Mouse (Mus musculus) spleen, postnatal 4 days (tissue): ENCODE data around the gene Ucn3.

ENCODE experiments used
- DNase-seq, 2 experiments: peaks; one replicate each; pipeline ENCODE4 v3.0.0; 2022; ENCODE audit warnings: low spot score in 2 of 2

Gene Ucn3

GRCm38 (mm10) chr13:3892601-3893000 is 52.5 kb downstream of the Ucn3 start:
- no peak for DNase-seq

- DNase-seq = no peak
Measured at GRCm38 (mm10) chr13:3891479-3892087, 53.6 kb downstream of the Ucn3 start.
